Mouse (Mus musculus) liver, postnatal 0 days (tissue): ENCODE measurements around the gene Cyp1a1.

Source experiments
- CTCF ChIP-seq: sonication (generic); IDR thresholded peaks from 2 replicates; pipeline ENCODE4 v1.5.1; 2016; ENCODE audit warnings: antibody characterized with exemption, low read depth
- EP300 ChIP-seq: IDR thresholded peaks from 2 replicates; pipeline ENCODE4 v1.6.1; 2016; ENCODE audit warnings: antibody characterized with exemption, low read depth, mild to moderate bottlenecking

GRCm38 (mm10) chr9:57667817-57668216 is 19.9 kb upstream of the Cyp1a1 start:
- TF ChIP-seq EP300 (no peak), CTCF (no peak)
